Mouse (Mus musculus) erythroblast, adult 5-6 weeks (primary cell): ENCODE measurements around the gene Cpe. TPM values are rescaled to one million over a fixed set of nuclear protein-coding genes. Genes with fewer than 3 reads are reported as not detected.
"Not testable (repeated sequence)": the region's sequence is repeated elsewhere in the genome, so short reads cannot be mapped to it uniquely, and the experiment has no call there.

Source experiments
- ATAC-seq: replicated peaks from 2 replicates; pipeline ENCODE4 v1.8.0; 2016; ENCODE audit warnings: moderate number of reproducible peaks, mild to moderate bottlenecking, moderate TSS enrichment, inconsistent platforms; ENCODE audit not compliant: poor library complexity, low FRiP score, severe bottlenecking
- total RNA-seq, 2 experiments: library from RNA; stranded (forward) in 1 of 2; stranded (reverse) in 1 of 2; fragments of 150-400 nt in 1 of 2; fragments of 200-764, 138-1000 nt in 1 of 2; gene quantifications; 2 replicates each; pipeline versions ENCODE4 v1.2.3 to v1.2.4; 2015 to 2017; ENCODE audit warnings: low replicate concordance in 2 of 2

Cpe gene
- total RNA-seq, 2 experiments from 2014 or later, result not detected

DNA sequence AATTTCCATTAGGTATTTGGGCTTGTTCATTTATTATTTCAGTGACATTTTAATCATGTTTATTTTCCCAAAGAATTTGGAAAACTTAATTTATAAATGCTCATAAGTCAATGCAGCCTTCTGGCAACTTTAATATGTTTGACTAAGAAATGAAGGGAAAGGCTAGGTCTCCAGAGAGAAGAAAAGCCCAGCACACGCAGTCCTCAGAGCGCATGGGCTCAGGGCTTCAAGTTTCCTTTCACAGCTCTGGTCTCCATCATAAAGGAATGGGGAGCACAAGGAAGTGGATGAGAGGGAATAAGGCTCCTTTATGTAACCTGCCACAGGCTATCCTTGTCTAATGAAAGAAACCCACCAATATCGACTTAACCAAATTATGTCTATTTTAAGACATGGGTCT, 10.4 kb downstream of the Cpe start:
- ATAC-seq, result no peak

DNA sequence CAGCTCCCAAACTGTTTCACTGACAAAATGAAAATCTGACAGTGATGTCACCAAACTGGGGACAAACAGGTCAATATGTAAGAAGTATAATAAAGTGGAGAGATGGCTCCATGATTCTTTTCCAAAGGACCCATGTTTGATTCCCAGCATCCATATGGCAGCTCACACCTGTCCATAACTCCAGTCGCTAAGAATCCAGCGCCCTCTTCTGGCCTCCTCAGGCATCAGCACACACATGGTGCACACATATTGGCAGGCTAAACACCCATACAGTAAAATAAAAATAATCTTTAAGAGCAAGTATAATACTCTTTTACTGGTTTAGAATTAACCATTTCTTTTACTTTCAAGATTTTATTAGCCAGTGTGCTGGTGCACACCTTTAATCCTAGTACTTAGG, 16.5 kb downstream of the Cpe start:
- ATAC-seq, result no peak

DNA sequence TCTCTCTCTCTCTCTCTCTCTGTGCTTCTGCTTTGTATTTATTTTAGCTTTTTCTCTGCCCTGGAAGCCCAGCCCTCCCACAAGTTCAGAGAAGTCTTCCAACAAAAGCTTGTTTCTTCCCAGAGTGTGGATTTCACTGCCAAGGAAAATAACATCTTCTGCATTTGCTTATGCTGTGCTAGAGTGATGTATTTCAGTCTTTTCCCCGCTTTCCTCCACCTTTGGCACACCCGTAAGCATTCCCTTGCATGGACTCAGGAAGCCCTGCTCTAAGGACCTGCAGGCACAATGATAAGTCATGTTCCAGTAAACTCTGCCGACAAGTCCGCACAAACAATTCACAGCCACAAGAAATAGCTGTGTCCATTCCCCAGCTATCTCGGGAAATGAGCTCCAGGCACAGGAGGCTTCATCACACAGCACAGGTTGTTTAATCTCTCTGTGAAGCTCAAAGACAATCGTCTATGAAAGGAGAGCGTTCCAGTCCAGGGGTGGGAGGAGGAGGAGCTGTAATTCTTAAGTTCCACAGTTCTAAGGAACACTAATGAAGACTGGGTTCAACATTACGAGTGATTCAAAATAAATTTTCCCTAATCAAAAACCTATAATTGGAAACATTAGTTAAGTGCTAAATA, 17.8 kb downstream of the Cpe start:
- no peak for ATAC-seq

DNA sequence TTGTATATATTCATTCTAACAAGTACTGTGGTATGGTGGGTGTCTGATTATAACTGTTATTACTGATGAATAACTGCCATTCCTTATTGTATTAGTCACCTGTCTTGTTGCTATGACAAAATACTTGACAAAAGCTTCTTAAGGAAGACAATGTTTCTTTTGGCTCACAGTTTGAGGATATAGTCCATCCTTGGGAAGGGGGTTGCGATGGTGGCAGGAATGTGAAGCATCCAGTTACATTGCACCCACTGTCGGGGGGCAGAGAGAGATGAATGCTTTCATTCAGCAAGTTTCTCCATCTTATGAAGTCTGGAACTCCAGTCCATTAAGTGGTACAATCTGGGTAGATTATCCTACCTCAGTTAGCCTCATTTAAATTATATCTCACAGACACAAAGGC, 19.9 kb downstream of the Cpe start:
- no peak for ATAC-seq

DNA sequence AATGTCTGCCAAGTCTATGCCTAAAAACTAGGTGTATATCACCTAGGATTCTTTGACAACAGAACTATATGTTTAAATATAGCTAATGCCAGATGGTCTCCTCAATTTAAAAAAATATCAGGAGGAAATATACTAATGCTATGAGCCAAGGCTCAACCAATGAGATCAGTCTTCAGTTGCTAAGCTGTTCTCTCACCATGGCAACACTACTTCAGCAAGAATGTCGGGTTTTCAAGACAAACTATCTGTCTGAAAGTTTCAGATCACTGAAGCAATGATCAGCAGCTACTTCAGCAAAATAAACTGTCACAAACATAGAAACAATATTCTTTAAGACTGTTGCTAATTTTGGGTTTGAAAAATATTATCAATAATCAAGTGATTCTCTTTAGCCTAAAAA, 20.9 kb downstream of the Cpe start:
- no peak for ATAC-seq

DNA sequence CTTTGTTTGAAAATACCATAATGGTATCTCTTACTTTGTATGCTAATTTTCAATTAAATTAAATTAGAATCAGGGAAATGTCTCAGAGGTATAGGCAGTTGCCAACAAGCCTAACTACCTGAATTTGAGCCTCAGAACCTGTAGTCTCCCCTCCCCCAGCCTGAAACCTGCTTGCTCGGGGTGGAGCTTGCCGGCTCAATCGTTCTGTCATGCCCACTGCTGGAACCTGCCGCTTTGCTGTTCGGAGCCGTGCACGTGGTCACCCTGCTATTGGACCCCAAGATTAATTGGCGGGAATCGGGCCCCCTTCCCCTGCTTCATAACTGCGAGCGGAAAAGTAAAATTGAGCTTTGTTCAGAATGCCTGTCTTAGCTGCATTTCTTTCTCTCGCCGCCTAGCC, 26.5 kb downstream of the Cpe start:
- not testable (repeated sequence) for ATAC-seq

DNA sequence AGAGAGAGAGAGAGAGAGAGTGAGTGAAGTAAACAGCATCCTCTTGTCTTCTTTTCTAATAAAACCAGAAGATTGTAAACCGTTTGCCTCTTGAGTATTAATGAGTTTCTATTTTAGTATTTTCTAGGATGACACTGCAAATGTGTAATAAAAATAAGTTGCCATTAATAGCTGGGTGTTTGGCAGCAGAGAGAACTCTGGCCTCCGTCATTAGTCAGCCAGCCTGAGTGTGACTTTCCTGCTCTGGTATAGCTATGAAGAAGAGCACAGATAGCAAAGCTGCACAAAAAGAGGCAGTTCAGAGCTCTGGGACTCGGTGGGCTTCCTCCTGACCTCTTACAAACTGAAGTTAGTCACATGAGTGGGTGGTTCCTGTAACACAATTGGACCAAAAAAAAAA, 27.3 kb downstream of the Cpe start:
- ATAC-seq, result no peak

DNA sequence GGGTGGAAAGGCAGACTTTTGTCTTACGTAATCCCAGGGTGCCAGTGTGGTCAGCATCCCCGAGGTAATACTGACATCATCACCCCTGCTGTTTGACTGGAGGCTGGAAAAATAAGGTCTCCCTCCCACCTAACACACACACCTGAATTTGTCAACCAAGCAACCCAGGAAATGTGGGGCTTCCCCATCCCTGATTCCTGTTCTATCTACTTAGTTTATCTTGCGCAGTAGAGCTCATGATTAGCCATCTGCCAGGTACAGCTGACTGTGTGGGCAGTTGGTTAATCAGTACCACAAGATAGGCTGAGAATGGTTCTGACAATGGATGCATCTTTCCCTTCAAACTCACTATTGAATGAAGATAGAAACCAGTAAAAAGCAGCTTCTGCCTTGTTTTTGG, 28.0 kb downstream of the Cpe start:
- no peak for ATAC-seq

DNA sequence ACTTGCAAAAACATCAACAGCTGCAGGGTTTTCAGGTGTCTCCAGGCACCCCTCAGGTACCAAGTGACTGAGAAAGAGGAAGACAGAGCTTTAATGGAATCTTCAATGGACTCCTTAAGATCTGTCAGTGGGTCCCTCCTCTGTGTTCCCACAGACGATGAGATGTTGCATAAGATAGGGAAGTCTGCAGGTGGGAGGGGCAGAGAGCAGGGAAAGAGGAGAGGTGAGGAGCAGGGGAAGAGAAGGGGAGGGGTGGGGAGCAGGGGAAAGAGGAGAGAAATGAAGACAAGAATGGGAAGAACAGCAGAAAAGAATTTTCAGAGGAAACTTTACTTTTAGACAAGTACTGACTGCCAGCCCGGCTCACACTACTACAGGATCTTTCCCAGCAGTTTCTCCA, 28.5 kb downstream of the Cpe start:
- ATAC-seq, result no peak

DNA sequence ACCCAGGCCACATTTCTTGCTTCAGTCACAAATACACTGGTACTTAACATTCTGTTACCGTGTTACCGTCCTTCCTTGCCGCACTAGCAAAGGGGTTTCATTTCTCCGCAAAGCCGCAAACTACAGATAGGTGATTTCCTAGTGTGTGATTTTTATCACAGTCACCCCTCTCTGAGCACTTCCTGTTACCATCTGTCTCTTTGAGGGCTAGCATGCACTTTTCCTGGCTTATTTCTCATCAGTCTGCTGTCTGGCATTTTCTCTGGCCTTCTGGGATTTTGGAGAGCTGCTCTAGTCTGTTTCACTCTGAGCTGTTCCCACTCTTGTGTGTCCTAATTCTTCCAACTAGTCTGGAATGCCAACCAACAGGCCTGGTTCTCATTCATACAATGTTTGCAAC, 33.8 kb downstream of the Cpe start:
- no peak for ATAC-seq

DNA sequence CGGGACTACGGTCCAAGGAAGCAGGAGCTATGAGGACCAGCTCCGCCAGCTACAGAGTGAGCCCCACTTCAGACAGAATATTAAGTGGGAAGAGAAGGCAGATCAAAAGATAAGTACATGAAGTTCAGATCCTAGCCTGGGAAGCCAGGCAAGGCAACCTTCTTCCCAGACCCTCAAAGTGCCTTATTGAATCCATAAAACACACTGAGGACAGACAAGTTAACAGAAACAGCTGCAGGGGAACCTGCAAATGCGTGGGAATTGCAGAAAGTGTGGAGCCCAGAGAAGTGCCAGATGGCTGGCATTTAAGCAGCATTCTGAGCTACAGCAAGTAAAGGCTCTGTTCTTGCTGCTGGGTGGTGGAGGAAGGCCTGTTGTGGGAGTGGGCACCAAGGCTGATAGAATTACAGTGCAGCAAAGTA, 34.9 kb downstream of the Cpe start:
- no peak for ATAC-seq

DNA sequence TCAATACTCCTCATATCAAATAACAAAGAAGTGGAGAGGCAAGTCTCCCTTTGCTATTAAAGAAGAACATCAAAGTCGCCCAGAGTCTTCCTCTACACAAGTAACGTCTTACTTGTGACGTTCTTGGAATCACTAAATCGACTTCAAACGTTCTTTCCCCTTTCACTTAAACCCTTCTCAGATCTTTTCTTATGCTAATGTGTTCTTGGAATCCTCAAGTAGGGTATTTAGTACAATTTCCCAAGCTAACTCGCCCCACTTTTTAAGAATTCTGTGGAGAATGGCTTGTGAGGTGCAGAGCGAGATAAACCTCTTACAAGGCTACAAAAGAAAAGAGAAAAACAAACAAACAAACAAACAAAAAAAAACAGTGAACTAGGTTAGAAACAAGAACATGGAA, 35.3 kb downstream of the Cpe start:
- no peak for ATAC-seq

DNA sequence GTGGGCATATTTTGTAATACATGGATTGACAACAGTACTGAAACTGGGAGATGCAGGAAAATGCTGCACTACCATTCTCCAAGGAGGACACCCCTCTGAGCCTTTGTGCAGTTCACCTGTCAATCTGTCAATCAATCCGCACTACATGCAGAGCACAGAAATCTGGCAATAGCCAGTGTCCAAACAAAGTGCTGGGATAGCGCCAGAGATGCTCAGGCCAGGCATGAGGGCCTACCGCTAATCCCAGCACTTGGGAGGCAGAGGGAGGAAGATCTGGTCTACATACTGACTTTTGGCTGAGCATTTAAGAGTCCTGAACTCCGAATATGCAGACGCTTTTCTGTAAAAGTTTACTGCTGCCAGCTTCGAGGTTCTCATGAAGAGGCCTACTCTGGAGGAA, 37.0 kb downstream of the Cpe start:
- no peak for ATAC-seq

DNA sequence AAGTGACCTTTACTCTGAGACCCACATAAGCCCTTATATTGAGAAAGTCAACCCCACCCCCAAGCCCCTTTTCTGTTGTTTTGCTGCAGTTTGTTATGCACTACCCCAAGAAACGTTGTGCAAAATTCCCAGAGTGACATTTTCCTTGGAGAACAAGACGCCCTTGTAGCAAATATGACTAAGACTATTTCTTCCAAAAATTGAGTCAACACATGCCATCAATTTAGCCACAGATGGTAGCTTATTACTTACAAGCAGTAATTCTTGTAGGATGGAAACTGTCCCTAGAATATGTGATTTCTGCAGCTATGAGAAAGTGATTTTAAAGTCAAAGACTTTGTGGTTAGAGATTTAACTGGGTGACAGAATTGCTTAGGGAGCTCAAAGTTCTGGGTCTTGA, 37.8 kb downstream of the Cpe start:
- ATAC-seq, result no peak

DNA sequence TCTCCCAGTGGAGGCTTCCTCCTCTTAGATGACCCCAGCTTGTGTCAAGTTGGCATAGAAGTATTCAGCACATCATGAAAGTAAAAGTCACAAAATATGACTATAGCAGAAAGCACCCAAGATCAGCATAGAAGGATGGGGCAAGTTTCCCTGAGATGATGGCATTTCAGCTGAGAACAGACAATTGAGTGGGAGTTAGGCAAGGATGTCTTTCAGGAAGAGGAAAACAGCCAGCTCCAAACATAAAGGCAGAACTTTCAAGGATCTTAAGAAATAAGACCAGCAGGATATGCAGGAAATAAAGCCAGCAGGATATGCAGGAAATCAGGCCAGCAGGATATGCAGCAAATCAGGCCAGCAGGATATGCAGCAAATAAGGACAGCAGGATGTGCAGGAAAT, 40.6 kb downstream of the Cpe start:
- ATAC-seq, result no peak

DNA sequence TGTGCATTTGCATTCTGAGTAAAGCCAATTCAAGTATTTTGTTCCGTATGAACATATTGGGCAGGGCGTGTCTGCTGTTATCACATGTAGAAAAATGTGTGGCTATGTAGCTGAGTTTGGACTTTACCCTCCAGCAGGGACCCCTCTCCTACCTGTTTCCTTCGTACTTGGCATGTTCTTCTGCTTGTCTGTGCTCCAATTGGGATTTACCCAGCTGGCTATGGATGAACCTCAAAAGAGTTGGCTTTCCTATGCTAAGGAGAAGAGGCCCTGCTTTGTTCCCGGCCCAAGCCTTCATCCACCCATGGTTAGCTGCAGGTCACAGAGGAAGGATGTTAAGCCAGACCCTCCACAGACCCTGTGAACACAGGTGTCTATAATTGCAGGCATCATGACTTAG, 44.8 kb downstream of the Cpe start:
- ATAC-seq, result no peak

DNA sequence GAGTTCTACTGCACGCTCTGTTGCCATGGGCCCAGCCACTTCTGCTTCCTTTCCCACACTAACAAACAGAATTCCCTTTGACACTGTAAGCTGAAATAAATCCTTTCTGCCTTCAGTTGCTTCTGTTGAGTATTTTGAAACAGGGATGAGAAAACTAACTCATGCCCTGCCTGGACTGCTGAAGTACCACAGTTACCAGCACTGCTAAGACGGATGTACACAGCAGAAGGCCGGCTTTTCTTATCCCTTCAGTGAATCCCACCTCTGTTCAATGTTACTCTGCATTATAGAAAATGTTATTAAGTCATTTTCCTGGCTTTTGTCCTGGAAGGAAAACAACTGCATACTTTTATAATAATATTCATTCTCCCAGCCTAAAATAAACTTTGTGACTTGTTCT, 45.7 kb downstream of the Cpe start:
- ATAC-seq, result no peak

DNA sequence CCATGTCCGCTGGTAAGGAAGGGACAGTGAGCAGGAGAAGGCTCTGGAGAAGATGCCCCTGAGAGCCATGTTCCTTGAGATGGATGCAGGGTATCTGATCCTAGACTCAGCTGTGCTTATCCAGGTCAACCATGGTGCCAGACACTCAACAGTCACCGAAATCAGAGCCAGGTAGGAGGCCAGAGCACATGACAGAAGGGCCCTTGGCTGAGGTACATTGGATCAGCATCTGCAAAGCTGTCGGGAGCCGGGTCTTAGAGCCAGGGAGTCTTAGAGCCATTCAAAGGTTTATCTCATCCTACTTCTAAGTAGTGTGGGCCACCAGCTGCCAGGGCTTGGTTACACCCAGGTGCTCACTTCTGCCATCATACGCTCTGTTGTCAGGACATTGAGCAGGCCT, 46.4 kb downstream of the Cpe start:
- ATAC-seq, result no peak

DNA sequence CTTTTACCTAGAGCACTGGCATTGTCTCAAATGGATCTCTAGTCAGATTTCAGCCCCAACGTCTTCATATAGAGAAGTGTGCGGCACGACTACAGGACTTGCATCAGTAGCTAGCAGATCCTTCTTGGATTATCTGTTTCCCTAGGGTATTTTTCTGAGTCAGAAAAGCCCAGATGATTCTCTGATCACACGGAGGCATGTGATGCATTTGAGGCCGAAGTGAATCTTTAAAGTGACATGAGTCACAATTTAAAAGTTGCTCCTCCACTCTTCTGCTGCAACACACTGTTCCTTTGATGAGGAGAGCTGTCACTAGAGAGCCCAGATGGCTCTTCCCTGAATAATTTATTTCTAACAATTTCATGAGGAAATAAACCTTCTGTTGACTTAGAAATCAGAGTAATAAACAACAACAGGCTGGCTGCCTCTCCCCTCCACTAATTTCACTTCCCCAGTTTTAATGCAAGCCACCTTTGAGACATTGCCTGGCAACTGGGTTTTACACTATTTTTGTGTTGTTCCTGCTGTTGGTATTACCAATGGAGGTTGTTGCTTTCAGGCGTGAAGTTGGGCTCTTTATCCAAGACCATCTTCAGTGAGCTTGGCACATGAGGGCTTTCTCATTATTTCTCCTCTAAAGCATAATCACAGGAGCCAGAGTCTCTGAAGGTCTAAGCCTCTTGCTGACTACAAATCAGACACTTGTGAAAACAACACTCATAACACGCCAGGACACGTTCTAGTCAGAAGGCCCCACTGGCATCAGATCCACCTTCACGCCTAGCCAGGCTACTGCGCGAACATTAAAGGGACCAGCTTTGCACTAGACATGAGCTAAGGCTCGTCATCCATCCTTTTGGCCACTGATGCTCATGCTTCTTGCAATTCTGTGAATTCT, 48.5 kb downstream of the Cpe start:
- no peak for ATAC-seq

DNA sequence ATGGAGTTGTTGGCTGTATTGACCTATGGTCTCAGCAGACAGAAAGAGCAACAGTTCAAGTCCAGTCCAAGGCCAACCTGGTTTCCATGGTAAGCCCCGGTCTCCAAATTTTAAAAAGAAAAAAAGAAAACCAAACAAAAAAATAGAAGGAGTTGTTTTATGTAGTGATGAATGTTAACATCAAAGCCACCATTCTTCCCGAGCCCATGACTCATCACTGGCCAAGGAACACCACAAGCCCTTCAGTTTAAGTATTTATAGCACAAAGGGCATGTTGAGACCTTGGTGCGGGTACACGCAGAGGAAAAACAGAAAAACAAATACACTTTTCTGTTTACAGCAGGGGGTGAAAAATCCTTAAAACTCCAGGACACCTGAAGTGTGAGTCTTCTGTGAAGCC, 49.5 kb downstream of the Cpe start:
- ATAC-seq, result no peak

DNA sequence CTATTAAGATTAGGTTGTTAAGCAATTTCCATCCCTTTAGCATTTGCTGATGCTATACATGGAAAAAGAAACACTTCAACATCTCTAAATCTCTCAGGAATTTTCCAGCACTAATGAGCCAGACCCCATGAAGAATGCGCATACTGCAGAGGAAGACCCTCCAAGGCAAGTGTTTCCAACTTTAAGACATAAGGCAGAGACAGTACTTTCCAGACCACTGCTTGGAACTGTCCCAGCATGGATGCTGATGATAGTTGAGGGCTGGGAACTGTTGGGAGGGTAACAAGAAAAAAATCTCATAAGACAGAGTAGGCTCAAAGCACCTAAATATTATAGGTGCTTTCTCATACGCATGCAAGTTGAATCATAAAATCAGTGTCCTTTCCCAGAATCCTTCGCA, 50.1 kb downstream of the Cpe start:
- ATAC-seq, result no peak

DNA sequence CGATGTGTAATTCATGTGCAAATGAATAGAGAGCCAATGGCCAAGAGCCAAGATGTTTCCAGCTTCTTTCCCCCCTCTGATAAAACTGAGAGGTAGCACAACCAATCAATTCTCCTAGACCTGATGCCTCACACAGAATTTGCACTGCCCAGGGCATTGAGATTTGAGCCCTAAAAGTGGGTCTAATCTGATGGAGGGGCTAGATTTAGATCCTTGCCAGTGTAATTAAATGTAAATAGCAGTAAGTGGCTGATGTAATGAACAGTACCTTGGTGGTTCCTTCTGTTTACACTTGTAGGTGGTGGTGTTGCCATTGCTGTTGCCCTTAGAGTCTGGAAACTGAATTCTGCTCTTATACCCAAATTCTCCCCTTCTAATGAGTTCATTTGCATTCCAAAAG, 52.3 kb downstream of the Cpe start:
- ATAC-seq, result no peak
